Mouse (Mus musculus): Measurements from ENCODE around the gene Gm10197.

DNA sequence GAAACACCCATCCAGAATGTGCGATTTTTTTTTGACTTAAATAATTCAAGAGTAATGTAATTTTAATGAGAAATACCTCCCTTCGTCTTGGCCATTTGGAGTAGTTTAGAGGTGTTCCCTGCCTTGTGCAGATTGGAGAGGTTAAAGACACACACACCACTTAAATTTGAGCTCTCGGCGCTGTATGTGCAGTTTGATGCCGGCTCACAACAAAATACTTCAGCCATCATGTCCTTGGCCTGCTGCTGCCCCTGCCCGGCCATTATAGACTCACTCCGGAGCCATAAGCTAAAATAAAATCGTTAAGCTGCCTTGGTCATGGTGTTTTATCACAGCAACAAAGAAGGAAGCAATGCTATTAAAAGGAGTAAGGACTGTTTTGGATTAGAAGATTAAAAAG lies 19.8 kb upstream of the Gm10197 start:
- TF ChIP-seq POLR2A (IDR thresholded peaks at IDR 0.05; ENCODE audit: borderline replicate concordance, low read depth, low read length) (no peak), CTCF (IDR thresholded peaks at IDR 0.05; ENCODE audit: low read depth, low read length) (no peak)

Data from bone marrow macrophage, adult 2 months (primary cell).